Mouse (Mus musculus) liver, embryonic 14.5 days (tissue): ENCODE results near the gene Samd8.

Source experiments
- CTCF ChIP-seq: IDR thresholded peaks from 2 replicates; pipeline ENCODE4 v1.5.1; 2016; ENCODE audit warnings: antibody characterized with exemption, low read depth, control low read depth
- EP300 ChIP-seq: IDR thresholded peaks from 2 replicates; pipeline ENCODE4 v1.6.1; 2016; ENCODE audit warnings: antibody characterized with exemption, low read depth

DNA sequence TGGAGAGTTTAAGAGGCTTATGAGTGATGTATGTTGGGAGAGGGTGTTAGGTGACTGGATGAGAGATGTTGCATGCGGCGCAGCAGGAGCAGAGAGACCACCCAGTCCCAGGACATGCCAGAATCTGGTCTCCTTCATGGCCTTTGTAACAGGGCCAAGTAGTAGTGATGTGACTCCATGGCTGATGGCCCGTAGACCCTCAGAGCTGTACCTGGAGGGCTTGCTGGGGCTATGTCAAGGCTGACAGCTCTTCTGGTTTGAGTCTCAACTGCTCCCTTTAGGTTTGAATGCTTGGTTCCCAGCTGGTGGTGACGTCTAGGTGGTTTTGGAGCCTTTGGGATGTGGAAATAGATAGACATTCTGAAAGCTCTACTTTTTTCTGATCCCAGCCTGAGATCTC is 20.4 kb upstream of the Samd8 start:
- TF ChIP-seq CTCF = no peak
- TF ChIP-seq EP300 = no peak
